ENCODE assay signal across 8 mouse cellular contexts in genomic region chr14:122105391-122106285, GRCm38 (mm10). TPM values are rescaled to one million over a fixed set of nuclear protein-coding genes. Genes with fewer than 3 reads are reported as not detected.
DNase-seq lines count a peak whose midpoint lies in the region; ATAC-seq lines count a peak whose summit lies in the region.

No protein-coding gene starts in this region.

- H3K4me1 ChIP-seq in kidney, embryonic 16.5 days (ENCODE audit: insufficient read depth, low read length) = peaks cover 33% of the 10 kb centered on the region
- H3K4me1 ChIP-seq in hindbrain, embryonic 12.5 days = peaks cover 32% of the 10 kb centered on the region
- peaks cover 19% of the 10 kb centered on the region for H3K4me1 ChIP-seq in midbrain, embryonic 11.5 days (ENCODE audit: control insufficient read depth, insufficient read depth, low read length)

- no peak for DNase-seq in kidney, postnatal 4 days
- peak; percentile 18 for DNase-seq in ZHBTc4 (ENCODE audit: low read depth, low spot score)
- peak; percentile 69 for DNase-seq in midbrain, embryonic 11.5 days (ENCODE audit: low spot score, missing footprints)
- DNase-seq in urinary bladder, adult 18-20 months (ENCODE audit: low spot score in 2 of 2) = no peak
- no peak for DNase-seq in adrenal gland, adult 8-10 months
- no peak for DNase-seq in gastrocnemius, postnatal 25 days

- no peak; the same call in 1 of the 2 replicates for ATAC-seq in kidney, embryonic 16.5 days (ENCODE audit: low FRiP score, low TSS enrichment)
- peak; percentile 4; the same call in 1 of the 2 replicates for ATAC-seq in hindbrain, embryonic 12.5 days (ENCODE audit: low FRiP score)
- ATAC-seq in midbrain, embryonic 11.5 days (ENCODE audit: low FRiP score) = no peak

- H3K4me3 ChIP-seq in kidney, embryonic 16.5 days (ENCODE audit: low read length) = peak overlapping the region; percentile 100
- peak overlapping the region; percentile 100 for H3K4me3 ChIP-seq in hindbrain, embryonic 12.5 days
- peak overlapping the region; percentile 33 for H3K4me3 ChIP-seq in midbrain, embryonic 11.5 days (ENCODE audit: low read depth, low read length)

- H3K36me3 ChIP-seq in kidney, embryonic 16.5 days (ENCODE audit: insufficient read depth, low read length) = 0 out of 2 replicates have a peak, but pooled peaks cover under 1% of the 10 kb centered on the region
- H3K36me3 ChIP-seq in hindbrain, embryonic 12.5 days = no peaks in the 10 kb centered on the region
- no peaks in the 10 kb centered on the region for H3K36me3 ChIP-seq in midbrain, embryonic 11.5 days (ENCODE audit: control insufficient read depth, insufficient read depth, low read length)

- no peaks in the 10 kb centered on the region for H3K27me3 ChIP-seq in kidney, embryonic 16.5 days (ENCODE audit: insufficient read depth, low read length)
- no peaks in the 10 kb centered on the region for H3K27me3 ChIP-seq in hindbrain, embryonic 12.5 days
- no peaks in the 10 kb centered on the region for H3K27me3 ChIP-seq in midbrain, embryonic 11.5 days (ENCODE audit: control insufficient read depth, insufficient read depth, low read length)

- peak overlapping the region; percentile 71 for H3K9ac ChIP-seq in kidney, embryonic 16.5 days (replicated peaks; ENCODE audit: low read length)
- H3K9ac ChIP-seq in hindbrain, embryonic 12.5 days = peak overlapping the region; percentile 57
- H3K9ac ChIP-seq in midbrain, embryonic 11.5 days (ENCODE audit: low read length) = peak overlapping the region; percentile 61

- H3K9me3 ChIP-seq in kidney, embryonic 16.5 days (ENCODE audit: low read length) = no peaks in the 10 kb centered on the region
- no peaks in the 10 kb centered on the region for H3K9me3 ChIP-seq in hindbrain, embryonic 12.5 days (replicated peaks)
- H3K9me3 ChIP-seq in midbrain, embryonic 11.5 days (ENCODE audit: control insufficient read depth, low read length) = no peaks in the 10 kb centered on the region

- WGBS in kidney, embryonic 16.5 days = 60% methylated on average over 16 of the region's 16 CpGs
- WGBS in hindbrain, embryonic 12.5 days = 69% methylated on average over 16 of the region's 16 CpGs
- WGBS in midbrain, embryonic 11.5 days = 63% methylated on average over 16 of the region's 16 CpGs

- H3K4me2 ChIP-seq in kidney, embryonic 16.5 days (replicated peaks; ENCODE audit: low read depth, low read length) = peak overlapping the region; percentile 62
- peak overlapping the region; percentile 76 for H3K4me2 ChIP-seq in hindbrain, embryonic 12.5 days (replicated peaks)
- H3K4me2 ChIP-seq in midbrain, embryonic 11.5 days = peak overlapping the region; percentile 73

- H3K27ac ChIP-seq in kidney, embryonic 16.5 days (ENCODE audit: low read length) = peak overlapping the region; percentile 95
- peak overlapping the region; percentile 90 for H3K27ac ChIP-seq in hindbrain, embryonic 12.5 days
- H3K27ac ChIP-seq in midbrain, embryonic 11.5 days (ENCODE audit: low read depth, low read length) = peak overlapping the region; percentile 64

RNA-seq across cellular contexts. Expression of gene Tm9sf2, which starts 1.2 kb away (rescaled TPM):
- polyA plus RNA-seq in kidney, embryonic 16.5 days (2015; fragmentation: Nextera tagmentation; extraction: Ambion mirVana) = 202 and 214 TPM in 2 replicates
- 134 and 142 TPM in 2 replicates for polyA plus RNA-seq in hindbrain, embryonic 12.5 days (2016; fragmentation: Nextera tagmentation; extraction: Ambion mirVana)
- polyA plus RNA-seq in midbrain, embryonic 11.5 days (2014; fragmentation: Nextera tagmentation; extraction: Ambion mirVana) = 135 and 153 TPM in 2 replicates
- total RNA-seq in adrenal gland, adult 8-10 months (2022) = 100 to 1,000 TPM; 156 to 193 (median 181) TPM
- 10 to 100 TPM; 56.1 to 62.5 TPM for total RNA-seq in gastrocnemius, postnatal 25 days (2021)

Comparison
In these comparisons a context has a peak if more than half of its experiments do, and no peak if none do; other contexts are left out.
1. H3K4me3 ChIP-seq: peak in every context shown above with its lines; median percentile 100 in kidney, embryonic 16.5 days; 100 in hindbrain, embryonic 12.5 days; 33 in midbrain, embryonic 11.5 days.
2. DNase-seq: peak in ZHBTc4 (single experiment) and midbrain, embryonic 11.5 days (single experiment); none in kidney, postnatal 4 days (0 of 2), urinary bladder, adult 18-20 months (0 of 2), adrenal gland, adult 8-10 months (single experiment) and gastrocnemius, postnatal 25 days (single experiment).
3. Peak in every context shown above with its lines, with median percentiles within 50 percentile points of each other: H3K27ac ChIP-seq, H3K4me2 ChIP-seq and H3K9ac ChIP-seq.